Mouse (Mus musculus): ENCODE data around the gene Kazn.

Gene Kazn

GRCm38 (mm10) chr4:142095513-142096241 is 143.5 kb downstream of the Kazn start:
- DNase-seq: peak; percentile 81

- DNase-seq: no peak
These were observed 144.8 kb downstream of the Kazn start for GRCm38 (mm10) chr4:142094386-142094785.

GRCm38 (mm10) chr4:142091100-142091499 is 148.1 kb downstream of the Kazn start:
- no peak for DNase-seq

DNA sequence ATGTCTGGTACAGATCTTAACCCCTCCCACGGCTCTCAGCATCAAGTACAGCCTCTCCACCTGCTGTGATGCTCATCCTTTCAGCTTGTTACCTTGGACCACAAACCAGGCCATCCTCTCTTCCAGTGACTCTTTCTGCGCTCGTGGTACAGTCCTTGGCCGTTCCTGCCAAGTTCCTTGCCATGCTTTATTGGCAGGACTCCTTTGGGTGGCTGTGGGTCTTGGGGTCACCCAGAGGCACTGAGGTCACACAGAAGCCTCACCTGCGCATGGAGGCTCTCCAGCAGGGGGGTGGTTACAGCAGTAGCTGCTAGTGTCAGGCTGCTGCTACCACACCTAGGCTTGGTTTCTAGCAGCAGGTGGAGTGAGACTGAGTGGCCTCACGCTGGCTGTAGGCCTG is 149.2 kb downstream of the Kazn start:
- no peak for DNase-seq

DNA sequence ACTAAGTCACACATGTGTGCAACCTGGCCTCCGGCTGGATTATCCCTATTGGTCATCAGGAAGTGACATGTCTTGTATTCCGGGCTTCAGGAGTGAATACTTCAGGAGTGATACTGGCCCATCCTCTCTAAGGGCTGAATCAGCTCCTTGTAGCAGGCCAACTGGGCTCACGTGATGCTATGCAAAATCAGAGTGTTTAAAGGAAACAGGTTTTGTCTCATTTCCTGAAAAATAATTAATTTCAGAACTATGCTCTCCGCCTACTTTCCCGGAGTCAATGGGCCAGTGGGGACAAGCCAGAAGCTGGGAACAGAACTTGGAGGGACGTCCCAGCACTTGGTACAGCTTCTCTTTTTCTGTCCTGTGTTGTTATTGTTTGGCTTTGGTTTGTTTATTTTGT is 150.4 kb downstream of the Kazn start:
- DNase-seq: no peak

- DNase-seq: no peak
These were observed 150.8 kb downstream of the Kazn start for GRCm38 (mm10) chr4:142088409-142088808.

GRCm38 (mm10) chr4:142084936-142085563 is 154.2 kb downstream of the Kazn start:
- peak; percentile 70 for DNase-seq

DNA sequence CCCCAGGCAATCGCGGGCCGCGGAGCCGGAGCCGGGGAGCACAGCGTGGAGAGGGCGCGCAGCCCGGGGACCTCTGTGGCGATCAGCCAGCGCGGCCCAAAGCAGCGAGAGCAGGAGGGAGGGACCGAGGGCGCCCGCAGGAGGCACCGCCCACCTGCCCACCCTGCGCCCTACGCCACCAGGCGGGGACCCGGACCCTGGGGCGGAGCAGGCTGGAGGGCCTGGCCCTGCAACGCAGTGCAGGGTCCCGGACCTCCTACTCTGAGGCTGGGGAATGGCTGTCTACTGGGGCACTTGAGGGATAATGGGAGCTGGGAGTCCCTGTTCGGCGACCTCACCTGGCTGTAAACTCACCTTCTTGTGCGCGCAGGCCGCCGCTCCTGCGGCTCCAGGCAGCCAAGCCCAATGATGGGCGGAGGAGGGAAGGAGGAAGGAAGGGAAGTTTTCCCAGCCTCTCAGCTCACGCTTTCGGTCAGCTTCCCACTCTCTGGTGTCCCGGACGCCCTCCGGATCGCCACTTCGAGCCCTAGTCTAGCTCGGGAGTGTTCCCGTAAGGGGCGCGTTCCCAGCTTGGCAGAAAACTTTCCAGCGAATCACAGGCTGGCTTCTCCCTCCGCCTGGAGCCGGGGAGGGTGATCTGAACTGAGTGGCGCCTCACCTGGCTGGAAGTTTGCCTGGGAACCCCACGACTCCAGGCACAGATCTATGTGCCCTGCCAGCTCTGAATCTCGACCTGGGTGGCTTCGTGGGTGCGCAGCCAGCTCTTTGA is 154.9 kb downstream of the Kazn start, which contains the start of gene Tmem51:
Tmem51 (minus strand) TSS at position 174 of the 769 bp plus-strand sequence.
- peak; percentile 79 for DNase-seq

DNA sequence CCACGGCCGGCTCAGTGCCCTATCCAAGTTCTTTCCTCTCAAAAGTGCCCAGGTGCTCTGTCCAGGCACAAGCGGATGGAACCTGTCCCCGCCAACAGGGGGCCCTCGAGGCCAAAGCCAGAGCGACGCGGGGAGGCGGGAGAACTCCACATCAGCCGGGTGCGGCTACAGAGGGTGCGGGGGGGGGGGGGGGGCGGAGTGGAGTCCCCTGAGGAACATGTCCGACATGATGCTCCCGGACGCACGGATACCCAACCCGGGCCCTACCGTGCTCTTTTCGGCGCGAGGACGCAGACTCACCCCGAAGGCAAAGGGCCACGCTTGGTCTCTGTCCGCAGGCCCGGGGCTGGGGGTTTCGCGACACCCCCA is 155.5 kb downstream of the Kazn start:
- DNase-seq: peak; percentile 84

DNA sequence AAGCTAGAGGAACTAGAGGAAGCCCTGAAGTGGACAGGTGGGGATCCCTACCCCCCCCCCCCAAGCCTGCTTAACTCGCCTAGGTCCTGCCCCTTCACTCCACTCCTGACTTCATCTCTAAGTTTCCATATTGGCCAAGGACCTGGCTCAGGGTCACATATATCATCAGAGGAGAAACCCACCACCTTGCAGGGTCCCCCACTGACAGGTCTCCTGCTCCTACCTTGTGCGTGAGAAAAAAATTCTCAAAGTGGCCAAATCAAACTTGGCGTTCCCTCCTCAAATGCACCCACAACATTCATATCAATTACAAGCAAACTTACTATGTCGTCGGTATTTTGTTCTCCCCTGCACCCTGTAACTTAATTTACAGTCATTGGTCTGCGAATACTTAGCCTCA is 156.0 kb downstream of the Kazn start:
- DNase-seq: no peak

GRCm38 (mm10) chr4:142082703-142083102 is 156.5 kb downstream of the Kazn start:
- DNase-seq: no peak

- DNase-seq: peak; percentile 61
These were observed 157.4 kb downstream of the Kazn start for GRCm38 (mm10) chr4:142081631-142082283.

DNA sequence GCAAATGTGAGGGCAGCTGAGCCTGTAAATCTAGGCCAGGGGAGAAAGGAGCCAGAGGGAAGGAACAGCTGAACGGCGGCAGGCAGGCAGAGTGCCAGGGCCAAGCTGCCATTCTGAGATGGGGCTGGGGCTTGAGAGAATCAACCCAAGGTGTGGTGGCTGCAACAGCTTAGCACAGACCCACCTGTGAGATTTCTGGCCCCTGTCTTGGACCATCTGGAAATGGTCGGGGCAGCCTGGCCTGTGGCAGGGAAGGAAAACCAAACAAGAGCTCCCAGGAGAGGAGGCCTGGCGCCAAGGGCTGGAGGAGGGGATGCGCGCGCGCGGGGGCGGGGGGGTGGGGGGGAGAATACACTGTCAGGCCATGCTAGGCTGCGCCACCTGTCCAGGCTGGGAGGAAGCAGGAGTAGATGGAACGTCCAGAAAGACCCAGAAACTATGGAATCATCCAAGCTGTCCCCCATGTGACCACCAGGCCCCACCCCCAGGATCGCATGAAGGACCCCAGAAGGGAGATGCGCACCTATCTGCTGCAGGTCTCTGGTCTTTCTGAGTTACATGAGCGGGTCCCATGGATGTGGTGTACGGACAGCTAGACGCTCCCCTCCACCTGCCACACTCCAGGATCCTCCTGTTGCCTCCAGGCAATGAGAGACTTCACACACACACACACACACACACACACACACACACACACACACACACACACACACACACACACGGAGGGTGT is 158.1 kb downstream of the Kazn start:
- DNase-seq: peak; percentile 71

- no peak for DNase-seq
These were observed 158.8 kb downstream of the Kazn start for GRCm38 (mm10) chr4:142080487-142080767.

GRCm38 (mm10) chr4:142079629-142080486 is 159.3 kb downstream of the Kazn start:
- DNase-seq: no peak

DNA sequence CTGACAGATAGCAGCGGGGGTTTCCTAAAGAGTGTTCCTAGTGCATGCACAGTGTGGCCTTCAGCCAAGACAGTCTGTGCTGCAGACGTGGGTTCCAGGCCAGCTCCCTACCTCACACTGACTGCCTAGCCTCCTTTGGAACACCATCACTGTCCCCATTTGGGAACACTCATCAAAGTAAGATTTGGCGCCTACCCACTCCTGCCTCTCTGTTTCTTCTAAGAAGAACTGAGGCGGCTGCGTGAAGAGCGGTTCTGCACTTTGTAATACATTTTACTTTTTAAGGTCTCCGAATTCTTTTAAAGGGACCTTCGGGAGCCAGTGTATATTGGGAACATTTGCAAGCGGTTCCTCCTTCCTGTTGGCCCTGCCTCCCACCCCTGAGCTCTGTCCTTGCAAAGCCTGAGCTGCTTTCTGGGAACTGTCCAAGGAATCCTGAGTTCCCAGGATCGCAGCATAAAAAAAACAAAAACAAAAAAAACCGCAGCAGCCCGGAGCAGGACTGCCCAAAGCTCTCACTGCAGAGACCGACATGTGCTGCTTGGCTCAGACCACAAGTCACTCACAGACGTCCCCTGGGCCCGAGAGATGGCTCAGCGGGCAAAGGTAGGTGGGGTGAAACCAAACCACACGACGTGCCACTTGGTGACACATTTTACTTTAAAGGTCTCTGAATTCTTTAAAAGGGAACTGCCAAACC is 161.5 kb downstream of the Kazn start:
- DNase-seq: peak; percentile 65

DNA sequence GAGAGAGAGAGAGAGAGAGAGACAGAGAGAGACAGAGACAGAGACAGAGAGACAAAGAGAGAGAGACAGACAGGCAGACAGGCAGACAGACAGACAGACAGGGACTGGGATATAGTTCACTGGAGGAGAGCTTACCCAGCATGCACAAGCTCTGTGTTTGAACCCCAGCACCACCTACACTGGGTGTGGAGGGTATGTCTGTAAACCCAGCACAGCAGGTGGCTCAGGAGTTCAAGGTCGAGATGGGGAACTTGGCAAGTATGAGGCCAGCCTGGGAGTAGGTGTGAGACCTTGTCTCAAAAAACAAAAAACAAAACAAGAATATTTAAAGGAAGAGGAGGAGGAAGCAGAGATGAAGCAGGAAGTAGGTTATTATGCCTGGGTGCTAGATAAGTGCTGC is 162.3 kb downstream of the Kazn start:
- no peak for DNase-seq

DNA sequence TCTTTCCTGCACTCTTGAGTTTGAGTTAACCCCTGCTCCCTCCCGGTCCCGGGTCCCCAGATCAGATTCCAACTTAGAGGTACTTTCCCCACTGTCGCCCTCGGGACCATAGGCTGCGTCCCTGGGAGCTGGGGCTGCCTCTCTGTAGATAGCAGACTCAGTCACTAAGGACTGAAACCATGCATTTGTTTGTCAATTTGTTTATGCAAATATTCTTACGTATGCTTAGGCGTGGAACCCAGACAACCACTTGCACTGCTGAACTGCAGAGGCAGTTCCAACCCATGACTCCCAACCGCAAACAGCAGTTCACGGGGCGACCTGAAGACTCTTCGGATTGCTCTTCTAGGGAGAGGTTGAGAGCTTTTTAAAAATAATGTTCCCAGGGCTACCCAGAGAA is 163.3 kb downstream of the Kazn start:
- no peak for DNase-seq

DNA sequence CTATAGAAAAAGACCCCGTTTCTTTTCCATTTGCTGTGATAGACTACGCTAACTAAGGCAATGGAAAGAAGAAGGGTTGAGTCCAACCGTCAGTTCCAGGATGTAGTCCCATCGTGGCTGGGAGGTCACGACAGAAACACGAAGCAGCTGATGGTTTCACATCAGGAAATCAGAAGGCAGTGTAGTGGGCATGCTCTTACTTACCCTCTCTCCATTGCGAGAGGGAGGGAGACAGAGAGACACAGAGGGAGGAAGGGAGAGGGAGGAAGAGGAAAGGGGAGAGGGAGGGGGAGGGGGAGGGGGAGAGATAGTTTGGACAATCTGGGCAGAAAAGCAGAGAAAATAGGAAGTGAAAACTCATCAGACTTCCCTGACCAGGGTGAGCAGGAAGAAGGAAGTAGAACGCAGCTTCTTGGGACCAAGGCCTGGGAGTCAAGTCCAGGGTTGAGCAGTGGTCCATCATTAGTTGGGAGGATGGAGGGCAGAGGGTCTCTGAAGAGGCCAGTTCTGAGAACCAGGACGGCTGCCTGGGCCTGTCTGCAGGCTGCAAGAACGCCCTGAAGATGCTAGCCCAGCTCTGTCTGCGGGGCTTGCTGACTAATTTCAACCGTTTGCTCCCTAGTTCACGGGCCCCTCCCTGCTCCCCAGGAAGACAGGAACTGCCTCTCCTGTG is 165.0 kb downstream of the Kazn start:
- DNase-seq: no peak

DNA sequence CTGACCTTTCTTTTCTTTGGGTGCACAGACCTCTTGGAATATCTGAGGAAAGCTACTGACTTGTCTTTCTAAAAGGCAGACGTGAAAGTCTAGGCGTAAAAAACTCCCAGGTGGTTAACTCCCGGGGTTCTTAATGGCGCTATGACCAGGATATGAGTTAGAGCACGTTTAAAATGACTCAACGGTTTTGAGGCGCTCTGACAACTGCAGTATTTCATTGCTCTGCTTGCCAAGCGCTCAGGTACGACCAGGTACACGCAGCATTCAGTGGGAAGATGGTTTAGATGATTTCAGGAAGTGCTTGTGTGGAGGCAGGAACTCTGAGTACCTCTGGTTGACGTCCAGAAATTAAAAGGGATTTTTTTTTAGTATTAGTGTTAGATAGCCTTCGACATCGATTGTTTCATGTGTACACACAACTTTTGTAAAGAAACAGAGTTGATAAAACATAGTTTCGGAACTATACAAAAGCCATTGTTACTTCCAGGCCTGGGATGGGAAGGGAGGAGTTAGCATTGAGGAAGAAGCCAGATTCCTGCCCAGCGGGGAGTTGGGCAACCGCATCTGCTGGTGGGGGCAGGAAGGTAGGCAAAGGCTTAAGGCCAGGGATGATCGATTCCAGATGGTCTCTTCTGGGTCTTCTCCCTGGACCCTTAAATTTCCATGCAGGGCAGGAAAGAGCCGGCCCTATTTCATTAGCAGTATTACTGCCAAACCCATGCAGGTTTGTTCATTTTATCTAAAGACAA is 167.8 kb downstream of the Kazn start:
- peak; percentile 18 for DNase-seq

Data from kidney, adult 11 months (tissue).